Mouse (Mus musculus) liver, postnatal 0 days (tissue): ENCODE measurements around the gene 4931406C07Rik. TPM values are rescaled to one million over a fixed set of nuclear protein-coding genes. Genes with fewer than 3 reads are reported as not detected.

ENCODE experiments used
- ATAC-seq: fragments of 200-750 bp; cut with Nextera tagmentation; 2 replicates; pipeline ENCODE4 v1.8.0; 2017; ENCODE audit warnings: mild to moderate bottlenecking, moderate library complexity
- DNase-seq: peaks from one replicate; pipeline ENCODE4 v3.0.0-alpha.2; 2016
- H3K27ac ChIP-seq: fragments of 300-500 bp; sonication (generic); 2 replicates; pipeline ENCODE4 v1.5.1; 2014; ENCODE audit warnings: antibody characterized with exemption, moderate library complexity, mild to moderate bottlenecking, low read depth
- H3K27me3 ChIP-seq: fragments of 300-500 bp; sonication (generic); 2 replicates; pipeline ENCODE4 v1.6.1; 2014; ENCODE audit warnings: low read length, control low read depth, mixed read lengths; ENCODE audit not compliant: insufficient read depth
- H3K36me3 ChIP-seq: fragments of 300-500 bp; sonication (generic); replicated peaks from 2 replicates; pipeline ENCODE4 v1.6.1; 2014; ENCODE audit warnings: mild to moderate bottlenecking, control low read depth, low read length, moderate library complexity, mixed read lengths; ENCODE audit not compliant: insufficient read depth
- H3K4me1 ChIP-seq: fragments of 300-500 bp; sonication (generic); 2 replicates; pipeline ENCODE4 v1.6.1; 2014; ENCODE audit warnings: antibody characterized with exemption, mild to moderate bottlenecking, control low read depth; ENCODE audit not compliant: insufficient read depth
- H3K4me2 ChIP-seq: fragments of 300-500 bp; sonication (generic); 2 replicates; pipeline ENCODE4 v1.6.1; 2014; ENCODE audit warnings: low read depth, mild to moderate bottlenecking, low read length, moderate library complexity, mixed read lengths
- H3K4me3 ChIP-seq: fragments of 300-500 bp; sonication (generic); 2 replicates; pipeline ENCODE4 v1.5.1; 2014; ENCODE audit warnings: low read depth, low read length
- H3K9ac ChIP-seq: fragments of 300-500 bp; sonication (generic); replicated peaks from 2 replicates; pipeline ENCODE4 v1.6.1; 2014; ENCODE audit warnings: mild to moderate bottlenecking, moderate library complexity
- H3K9me3 ChIP-seq: fragments of 300-500 bp; sonication (generic); 2 replicates; pipeline ENCODE4 v1.6.1; 2016; ENCODE audit warnings: mild to moderate bottlenecking, control low read depth, low read length, mixed read lengths
- CTCF ChIP-seq: sonication (generic); IDR thresholded peaks from 2 replicates; pipeline ENCODE4 v1.5.1; 2016; ENCODE audit warnings: antibody characterized with exemption, low read depth
- EP300 ChIP-seq: IDR thresholded peaks from 2 replicates; pipeline ENCODE4 v1.6.1; 2016; ENCODE audit warnings: antibody characterized with exemption, low read depth, mild to moderate bottlenecking
- WGBS: fragments of 180-500 bp; shearing (Covaris S2); extraction: QIAGEN DNeasy Blood & Tissue Kit; methylation state at CpG from one replicate; pipeline ENCODE4 v1.1.7; 2014; ENCODE audit not compliant: insufficient replicate concordance; 5-methylcytosine and 5-hydroxymethylcytosine counted together
- polyA plus RNA-seq: library from polyadenylated mRNA; unstranded; fragments of >200 nt; fragmentation: Nextera tagmentation; extraction: Ambion mirVana; gene quantifications from 2 replicates; pipeline ENCODE4 v1.2.1, GENCODE M21; 2015

The 4931406C07Rik gene
- polyA plus RNA-seq, 1 experiment from 2014 or later, result 27.6 TPM

DNA sequence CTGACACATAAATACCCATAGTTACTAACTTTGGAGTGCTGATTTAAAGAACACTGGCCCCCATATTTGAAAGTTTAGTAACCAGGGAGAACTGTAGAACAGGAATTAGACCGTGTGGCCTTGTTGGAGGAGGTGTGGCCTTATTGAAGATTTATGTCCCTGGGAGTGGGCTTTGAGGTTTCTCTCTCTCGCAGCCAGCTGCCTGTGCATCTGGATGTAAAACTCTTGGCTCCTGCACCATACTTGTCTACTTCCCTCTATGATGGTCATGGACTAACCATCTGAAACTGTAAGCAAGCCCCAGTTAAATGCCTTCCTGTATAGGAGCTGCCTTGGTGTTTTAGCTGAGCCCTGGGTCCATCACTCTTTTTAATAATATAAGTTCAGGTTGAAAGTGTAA, 7.8 kb downstream of the 4931406C07Rik start:
- TF ChIP-seq EP300, result no peak
- no peak for TF ChIP-seq CTCF
- H3K27me3 ChIP-seq, result no peaks in the 10 kb centered on the region
- ATAC-seq (no peak), DNase-seq (no peak)
- H3K36me3 ChIP-seq, result peaks cover 2% of the 10 kb centered on the region; the same call in 1 of the 2 replicates
- no peaks in the 10 kb centered on the region for H3K9me3 ChIP-seq
- H3K4me1 ChIP-seq, result 0 out of 2 replicates have a peak, but pooled peaks cover 5% of the 10 kb centered on the region
- H3K27ac ChIP-seq, result no peak overlapping the region
- WGBS, result 31% methylated on average over 2 of the region's 2 CpGs
- H3K4me2 ChIP-seq, result no peak overlapping the region
- no peak overlapping the region for H3K9ac ChIP-seq
- H3K4me3 ChIP-seq, result no peak overlapping the region

DNA sequence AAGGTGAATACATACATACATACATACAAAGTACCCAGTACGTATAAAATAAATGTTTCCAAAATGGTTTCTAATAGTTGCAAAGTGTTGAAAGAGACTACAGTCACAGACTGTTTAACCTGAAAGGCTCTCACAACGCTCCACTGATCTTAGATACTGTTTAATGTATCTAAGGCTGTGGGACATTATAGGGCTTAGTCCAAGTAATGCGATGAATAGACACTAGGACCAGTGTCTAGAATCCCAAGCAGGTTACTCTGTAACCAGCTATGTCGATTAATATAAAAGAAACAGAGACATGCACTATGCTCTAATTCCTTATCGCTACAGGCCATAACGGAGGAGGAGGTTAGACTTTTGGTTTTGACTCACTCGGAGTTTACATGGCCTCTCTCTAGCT, 9.1 kb downstream of the 4931406C07Rik start:
- DNase-seq (no peak), ATAC-seq (no peak)
- no peak overlapping the region for H3K9ac ChIP-seq
- 0 out of 2 replicates have a peak, but pooled peaks cover 5% of the 10 kb centered on the region for H3K4me1 ChIP-seq
- H3K9me3 ChIP-seq, result no peaks in the 10 kb centered on the region
- H3K36me3 ChIP-seq, result peaks cover 2% of the 10 kb centered on the region; the same call in 1 of the 2 replicates
- no peak overlapping the region for H3K27ac ChIP-seq
- H3K4me3 ChIP-seq, result no peak overlapping the region
- WGBS, result 83% methylated on average over 7 of the region's 7 CpGs
- no peaks in the 10 kb centered on the region for H3K27me3 ChIP-seq
- TF ChIP-seq CTCF (no peak), EP300 (no peak)
- no peak overlapping the region for H3K4me2 ChIP-seq

DNA sequence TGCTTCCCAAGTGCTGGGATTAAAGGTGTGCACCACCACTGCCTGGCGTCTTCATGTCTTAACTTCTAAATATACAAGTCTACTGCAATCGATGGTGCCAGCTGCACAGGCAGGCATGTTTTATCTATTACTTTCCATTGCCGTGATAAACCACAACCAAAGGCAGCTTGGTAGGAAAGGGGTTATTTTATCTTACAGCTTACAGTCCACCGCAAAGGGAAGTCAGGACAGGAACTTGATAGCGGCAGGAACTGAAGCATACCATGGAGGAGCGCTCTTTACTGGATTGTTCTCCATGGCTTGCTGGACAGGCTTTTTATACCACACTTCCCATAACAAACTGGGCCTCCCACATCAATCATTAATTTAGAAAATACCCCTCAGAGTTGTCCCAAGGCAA, 17.0 kb downstream of the 4931406C07Rik start:
- Histone ChIP-seq H3K4me1 (peaks cover 6% of the 10 kb centered on the region; the same call in 1 of the 2 replicates), H3K9me3 (no peaks in the 10 kb centered on the region), H3K27me3 (no peaks in the 10 kb centered on the region), H3K36me3 (peaks cover 15% of the 10 kb centered on the region; the same call in 1 of the 2 replicates), H3K4me2 (no peak overlapping the region), H3K9ac (no peak overlapping the region), H3K27ac (no peak overlapping the region), H3K4me3 (no peak overlapping the region)
- ATAC-seq, result peak; percentile 84
- 32% methylated on average over 6 of the region's 6 CpGs for WGBS
- no peak for DNase-seq
- TF ChIP-seq EP300 (peak; percentile 94), CTCF (no peak)

DNA sequence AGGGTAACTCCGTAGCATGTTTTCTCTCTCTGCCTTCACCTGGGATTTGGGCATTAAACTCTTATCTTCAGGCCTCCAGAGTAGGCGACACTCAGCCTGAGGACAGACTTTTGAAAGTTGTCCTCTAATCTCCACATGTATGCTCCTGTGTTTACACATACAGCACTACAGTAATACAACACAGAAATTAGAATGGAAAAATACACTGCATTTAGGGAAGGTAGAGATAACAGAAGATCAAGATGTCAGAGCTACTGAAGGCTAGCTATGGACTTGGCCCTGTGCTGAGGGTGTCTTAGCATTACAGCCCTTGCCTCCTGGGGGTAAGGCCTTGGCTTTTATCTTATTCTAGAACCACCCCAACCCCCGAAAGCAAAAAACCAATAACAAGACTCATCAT, 17.8 kb downstream of the 4931406C07Rik start:
- TF ChIP-seq EP300 (no peak), CTCF (no peak)
- H3K9me3 ChIP-seq, result no peaks in the 10 kb centered on the region
- no peak overlapping the region for H3K4me3 ChIP-seq
- DNase-seq (no peak), ATAC-seq (no peak)
- 68% methylated on average over 3 of the region's 3 CpGs for WGBS
- H3K36me3 ChIP-seq, result peaks cover 15% of the 10 kb centered on the region; the same call in 1 of the 2 replicates
- no peaks in the 10 kb centered on the region for H3K27me3 ChIP-seq
- H3K27ac ChIP-seq, result no peak overlapping the region
- H3K9ac ChIP-seq, result no peak overlapping the region
- H3K4me2 ChIP-seq, result no peak overlapping the region
- H3K4me1 ChIP-seq, result peaks cover 6% of the 10 kb centered on the region; the same call in 1 of the 2 replicates

DNA sequence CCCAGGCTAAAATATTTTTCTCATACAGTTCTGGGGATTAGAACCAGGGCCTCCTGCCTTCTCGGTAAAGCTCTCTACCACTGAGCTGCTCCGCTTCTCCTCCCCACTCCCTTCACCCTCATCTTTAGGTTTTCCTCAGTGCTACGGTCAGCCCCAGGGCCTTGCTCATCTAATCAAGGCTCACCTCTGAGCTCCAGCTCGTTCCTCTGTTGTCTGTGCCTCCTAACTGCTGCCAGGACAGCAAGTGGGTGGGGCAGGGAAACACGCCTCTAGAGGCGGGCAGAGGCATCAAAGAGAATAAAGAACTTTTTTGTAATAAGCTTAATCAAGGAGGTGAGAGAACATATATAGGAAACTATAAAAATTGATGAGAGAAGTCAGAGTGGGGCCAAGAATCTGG, 18.4 kb downstream of the 4931406C07Rik start:
- peak; percentile 21; the same call in 1 of the 2 replicates for TF ChIP-seq CTCF
- TF ChIP-seq EP300, result no peak
- peaks cover 6% of the 10 kb centered on the region; the same call in 1 of the 2 replicates for H3K4me1 ChIP-seq
- no peaks in the 10 kb centered on the region for H3K9me3 ChIP-seq
- no peak overlapping the region for H3K4me3 ChIP-seq
- H3K27ac ChIP-seq, result no peak overlapping the region
- no peak overlapping the region for H3K4me2 ChIP-seq
- H3K9ac ChIP-seq, result no peak overlapping the region
- H3K36me3 ChIP-seq, result peaks cover 15% of the 10 kb centered on the region; the same call in 1 of the 2 replicates
- DNase-seq (no peak), ATAC-seq (no peak)
- no peaks in the 10 kb centered on the region for H3K27me3 ChIP-seq
- WGBS, result 54% methylated on average over 6 of the region's 6 CpGs

DNA sequence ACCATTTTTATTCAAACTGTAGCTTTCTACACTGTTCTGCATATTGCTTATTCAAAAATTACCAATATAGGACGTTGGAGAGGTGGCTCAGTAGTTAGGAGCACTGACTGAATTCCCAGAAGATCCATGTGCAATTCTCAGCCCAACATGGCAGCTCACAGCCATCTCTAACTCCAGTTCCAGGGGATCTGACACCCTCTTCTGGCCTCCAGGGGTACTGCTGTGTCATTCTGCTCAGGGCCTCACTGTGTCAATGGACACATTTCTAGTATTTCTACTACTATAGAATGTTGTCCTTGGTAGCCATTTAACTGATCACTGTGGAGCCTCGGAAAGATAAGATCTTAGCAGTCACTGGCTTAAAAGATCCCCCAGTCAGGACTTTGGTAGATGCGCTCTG, 20.8 kb downstream of the 4931406C07Rik start:
- no peak overlapping the region for H3K4me3 ChIP-seq
- TF ChIP-seq EP300 (no peak), CTCF (peak; percentile 67)
- no peak overlapping the region for H3K27ac ChIP-seq
- no peaks in the 10 kb centered on the region for H3K27me3 ChIP-seq
- no peak overlapping the region for H3K9ac ChIP-seq
- H3K36me3 ChIP-seq, result peaks cover 13% of the 10 kb centered on the region; the same call in 1 of the 2 replicates
- H3K4me1 ChIP-seq, result peaks cover 14% of the 10 kb centered on the region
- peak; percentile 39 for DNase-seq
- ATAC-seq, result no peak
- no peaks in the 10 kb centered on the region for H3K9me3 ChIP-seq
- 65% methylated on average over 3 of the region's 3 CpGs for WGBS
- no peak overlapping the region for H3K4me2 ChIP-seq

DNA sequence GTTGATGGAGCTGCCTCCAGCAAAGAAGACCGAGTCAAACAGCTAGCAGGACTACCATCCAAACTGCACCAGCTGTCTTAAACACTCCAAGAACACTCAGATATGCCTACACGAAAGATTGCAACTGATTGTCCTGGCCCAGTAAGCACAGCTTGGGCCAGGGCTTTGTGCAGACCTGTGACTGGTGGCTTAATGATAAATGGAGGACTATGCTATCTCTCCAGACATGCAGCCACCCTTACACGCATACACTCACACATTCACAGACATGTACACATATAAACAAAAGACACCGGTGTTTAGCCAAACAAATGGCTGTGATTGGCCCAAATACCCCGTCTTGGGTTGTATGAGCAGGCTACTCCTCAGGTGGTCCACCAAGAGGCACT, 25.8 kb downstream of the 4931406C07Rik start:
- 37% methylated on average over 5 of the region's 5 CpGs for WGBS
- peak; percentile 7 for ATAC-seq
- H3K36me3 ChIP-seq, result peaks cover 17% of the 10 kb centered on the region

More for the DNA sequence above, 25.8 kb downstream of the 4931406C07Rik start:
- no peaks in the 10 kb centered on the region for H3K27me3 ChIP-seq
- H3K4me1 ChIP-seq, result peaks cover 15% of the 10 kb centered on the region
- peak overlapping the region; percentile 73 for H3K9ac ChIP-seq
- TF ChIP-seq CTCF (no peak), EP300 (peak; percentile 32; the same call in 1 of the 2 replicates)
- peak overlapping the region; percentile 96 for H3K4me3 ChIP-seq
- DNase-seq, result no peak
- peak overlapping the region; percentile 90 for H3K4me2 ChIP-seq
- no peaks in the 10 kb centered on the region for H3K9me3 ChIP-seq
- H3K27ac ChIP-seq, result peak overlapping the region; percentile 91
